Comparison of ENCODE assay signal across 11 mouse cellular contexts in the genomic region with DNA sequence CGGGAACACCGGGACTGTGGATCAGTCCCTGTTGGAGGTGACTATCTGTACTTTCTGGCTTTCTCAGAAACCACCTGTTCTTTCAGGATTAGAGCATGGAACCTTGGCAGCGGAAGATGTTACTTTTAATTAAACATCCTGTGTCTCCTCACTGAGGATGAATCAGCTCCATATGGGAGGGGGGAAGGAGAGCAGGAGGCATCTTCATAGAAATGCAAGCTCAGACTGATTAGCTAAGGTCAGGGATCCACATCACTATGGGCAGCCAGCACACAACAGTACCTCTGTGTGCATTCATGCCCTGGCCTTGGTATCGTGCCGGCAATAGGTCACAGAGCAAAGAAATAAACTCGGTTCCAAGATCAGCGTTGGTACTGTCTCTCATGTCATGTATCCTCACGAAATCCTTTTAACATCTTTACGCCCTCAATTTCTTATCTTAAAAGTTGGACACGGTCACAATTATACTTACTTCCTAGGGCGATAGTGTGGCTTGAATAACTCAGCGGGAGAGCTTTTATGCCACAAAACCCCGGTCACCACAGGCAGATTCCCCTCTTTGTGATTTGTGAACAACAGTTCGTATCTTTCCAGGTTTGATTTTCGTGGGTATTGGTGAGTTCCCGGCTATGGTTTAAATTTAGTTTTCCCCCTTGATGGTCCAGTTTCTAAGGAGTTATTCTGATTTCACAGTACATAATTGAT.
A peak's percentile ranks its signal among the peaks of the same experiment; 100 is the strongest.
DNase-seq lines count a peak whose midpoint lies in the region; ATAC-seq and TF ChIP-seq lines count a peak whose summit lies in the region.
"Had no signal": no experiment of that assay in that cellular context is flagged by ENCODE, and none has a peak within 500 bp of the region (broad histone marks: within the 10 kb centered on the region; RNA-seq: fewer than 3 reads in every experiment).

No protein-coding gene starts in this region.

- H3K27me3 ChIP-seq in hindbrain, embryonic 10.5 days (ENCODE audit: insufficient read depth, poor library complexity, severe bottlenecking) = peaks cover 42% of the 10 kb centered on the region
- no peaks in the 10 kb centered on the region for H3K27me3 ChIP-seq in hindbrain, postnatal 0 days (ENCODE audit: insufficient read depth, low read length)
- peaks cover 44% of the 10 kb centered on the region for H3K27me3 ChIP-seq in midbrain, embryonic 12.5 days

- WGBS in hindbrain, embryonic 10.5 days = 24% methylated on average over 16 of the region's 16 CpGs
- 20% methylated on average over 16 of the region's 16 CpGs for WGBS in hindbrain, postnatal 0 days
- 15% methylated on average over 16 of the region's 16 CpGs for WGBS in midbrain, embryonic 12.5 days

- ATAC-seq in hindbrain, postnatal 0 days = no peak
- ATAC-seq in midbrain, embryonic 12.5 days (ENCODE audit: low FRiP score, low read depth) = no peak; the same call in 1 of the 2 replicates
- ATAC-seq in megakaryocyte progenitor cell, adult 5-6 weeks (replicated peaks; ENCODE audit: poor library complexity) = no peak

- TF ChIP-seq CTCF in hindbrain, postnatal 0 days (IDR thresholded peaks at IDR 0.05; ENCODE audit: low read depth) = no peak
- TF ChIP-seq CTCF in brain, embryonic 14.5 days (IDR thresholded peaks at IDR 0.05; ENCODE audit: borderline replicate concordance, extremely low read depth, insufficient read depth, insufficient read length) = no peak

- peak overlapping the region; percentile 68 for H3K27ac ChIP-seq in hindbrain, embryonic 10.5 days
- H3K27ac ChIP-seq in hindbrain, postnatal 0 days = no peak overlapping the region; the same call in 1 of the 2 replicates
- no peak overlapping the region for H3K27ac ChIP-seq in midbrain, embryonic 12.5 days (replicated peaks)
- H3K27ac ChIP-seq: embryonic facial prominence, embryonic 13.5 days had no signal

- 0 out of 2 replicates have a peak overlapping the region, but pooled peaks have one; percentile 2 for H3K4me3 ChIP-seq in hindbrain, embryonic 10.5 days
- no peak overlapping the region for H3K4me3 ChIP-seq in hindbrain, postnatal 0 days (ENCODE audit: low read length)
- no peak overlapping the region for H3K4me3 ChIP-seq in midbrain, embryonic 12.5 days
- H3K4me3 ChIP-seq: embryonic facial prominence, embryonic 13.5 days had no signal

- no peaks in the 10 kb centered on the region for H3K9me3 ChIP-seq in hindbrain, embryonic 10.5 days
- H3K9me3 ChIP-seq in hindbrain, postnatal 0 days (ENCODE audit: low read length) = no peaks in the 10 kb centered on the region
- H3K9me3 ChIP-seq in midbrain, embryonic 12.5 days = no peaks in the 10 kb centered on the region
- H3K9me3 ChIP-seq: embryonic facial prominence, embryonic 13.5 days had no signal

- DNase-seq in hindbrain, embryonic 10.5 days (ENCODE audit: low spot score) = peak; percentile 29
- no peak for DNase-seq in hindbrain, postnatal 0 days (ENCODE audit: low spot score)
- peak; percentile 66 for DNase-seq in R1 (ENCODE audit: low read depth, low spot score)
- DNase-seq in brain, embryonic 14.5 days (ENCODE audit: low read depth) = peak; percentile 52
- DNase-seq in heart, adult 11 months = no peak
- DNase-seq: forebrain, postnatal 0 days; heart, postnatal 10 days; lung, adult 2 months had no signal

- TF ChIP-seq POLR2A in brain, embryonic 14.5 days (IDR thresholded peaks at IDR 0.05; ENCODE audit: borderline replicate concordance, extremely low read depth, insufficient read depth, insufficient read length, poor library complexity, severe bottlenecking) = no peak

- H3K4me1 ChIP-seq in hindbrain, embryonic 10.5 days (replicated peaks) = peaks cover 62% of the 10 kb centered on the region
- H3K4me1 ChIP-seq in hindbrain, postnatal 0 days (ENCODE audit: insufficient read depth, low read length) = peaks cover 7% of the 10 kb centered on the region; the same call in 1 of the 2 replicates
- peaks cover 38% of the 10 kb centered on the region for H3K4me1 ChIP-seq in midbrain, embryonic 12.5 days

- no peak overlapping the region; the same call in 1 of the 2 replicates for H3K9ac ChIP-seq in hindbrain, postnatal 0 days (replicated peaks; ENCODE audit: low read length)
- no peak overlapping the region for H3K9ac ChIP-seq in midbrain, embryonic 12.5 days (replicated peaks)
- H3K9ac ChIP-seq: forebrain, postnatal 0 days had no signal

- H3K4me2 ChIP-seq in hindbrain, postnatal 0 days (ENCODE audit: low read depth, low read length) = no peak overlapping the region
- peak overlapping the region; percentile 26 for H3K4me2 ChIP-seq in midbrain, embryonic 12.5 days (replicated peaks)

- H3K36me3 ChIP-seq in hindbrain, embryonic 10.5 days = no peaks in the 10 kb centered on the region
- no peaks in the 10 kb centered on the region for H3K36me3 ChIP-seq in hindbrain, postnatal 0 days (ENCODE audit: insufficient read depth, low read length)
- no peaks in the 10 kb centered on the region for H3K36me3 ChIP-seq in midbrain, embryonic 12.5 days
- H3K36me3 ChIP-seq: embryonic facial prominence, embryonic 13.5 days had no signal

Comparison
In these comparisons a context has a peak if more than half of its experiments do, and no peak if none do; other contexts are left out.
1. DNase-seq: peak in hindbrain, embryonic 10.5 days (single experiment), R1 (single experiment) and brain, embryonic 14.5 days (single experiment); none in hindbrain, postnatal 0 days (single experiment) and heart, adult 11 months (single experiment).